Mouse (Mus musculus) MEL (cell line): ENCODE measurements around the gene Slc44a1. TPM values are rescaled to one million over a fixed set of nuclear protein-coding genes. Genes with fewer than 3 reads are reported as not detected.

ENCODE experiments used
- DNase-seq: peaks from one replicate; pipeline ENCODE4 v3.0.0; 2011; ENCODE audit warnings: low read depth, low spot score
- H3K27ac ChIP-seq: 2 replicates; pipeline ENCODE4 v1.5.1; 2012; ENCODE audit warnings: low read depth, mild to moderate bottlenecking, control low read depth, low read length, moderate library complexity; ENCODE audit not compliant: control insufficient read depth
- H3K27me3 ChIP-seq, 2 experiments: fragments of 150-350 bp in 1 of 2; sonication (generic) in 1 of 2; 2 replicates each; pipeline ENCODE4 v1.6.1; 2012; ENCODE audit warnings: low read length in 2 of 2, mild to moderate bottlenecking in 2 of 2, improper control_type of control experiment in 1 of 2, moderate library complexity in 1 of 2; ENCODE audit not compliant: insufficient read depth in 2 of 2, control insufficient read depth in 1 of 2
- H3K36me3 ChIP-seq, 2 experiments: 2 replicates each; pipeline ENCODE4 v1.6.1; 2012 to 2014; ENCODE audit warnings: low read length in 2 of 2, improper control_type of control experiment in 1 of 2, inconsistent platforms in 1 of 2, mild to moderate bottlenecking in 1 of 2; ENCODE audit not compliant: insufficient read depth in 2 of 2, control insufficient read depth in 1 of 2
- H3K4me1 ChIP-seq, 2 experiments: fragments of 150-350 bp in 1 of 2; sonication (generic) in 1 of 2; 2 replicates each; pipeline ENCODE4 v1.6.1; 2012; ENCODE audit warnings: low read length in 2 of 2, improper control_type of control experiment in 1 of 2, mild to moderate bottlenecking in 1 of 2; ENCODE audit not compliant: insufficient read depth in 2 of 2, control insufficient read depth in 1 of 2
- H3K4me3 ChIP-seq, 2 experiments: fragments of 150-350 bp in 1 of 2; sonication (generic) in 1 of 2; 2 replicates each; pipeline ENCODE4 v1.5.1; 2012; ENCODE audit warnings: low read depth in 2 of 2, low read length in 2 of 2, mild to moderate bottlenecking in 2 of 2, moderate library complexity in 2 of 2, control low read depth in 1 of 2, improper control_type of control experiment in 1 of 2; ENCODE audit not compliant: control insufficient read depth in 1 of 2, insufficient read depth in 1 of 2
- H3K79me2 ChIP-seq: 2 replicates; pipeline ENCODE4 v1.6.1; 2012; ENCODE audit warnings: mild to moderate bottlenecking, low read length, moderate library complexity; ENCODE audit not compliant: control insufficient read depth, poor library complexity, insufficient read depth
- H3K9ac ChIP-seq: 2 replicates; pipeline ENCODE4 v1.6.1; 2012; ENCODE audit warnings: low read depth, mild to moderate bottlenecking, control low read depth, low read length, moderate library complexity; ENCODE audit not compliant: control insufficient read depth, poor library complexity, severe bottlenecking
- H3K9me3 ChIP-seq: fragments of 150-350 bp; sonication (generic); replicated peaks from 2 replicates; pipeline ENCODE4 v1.6.1; 2012; ENCODE audit warnings: mild to moderate bottlenecking, low read length, improper control_type of control experiment, moderate library complexity; ENCODE audit not compliant: insufficient read depth
- CHD2 ChIP-seq: IDR thresholded peaks from 2 replicates; pipeline ENCODE4 v1.6.1; 2011; ENCODE audit warnings: low read length, improper control_type of control experiment
- CTCF ChIP-seq, 3 experiments: IDR thresholded peaks in 2 of 3; conservative IDR thresholded peaks in 1 of 3; 2 replicates each; pipeline ENCODE4 v1.5.1; 2011 to 2012; ENCODE audit warnings: low read length in 3 of 3, low read depth in 2 of 3, mild to moderate bottlenecking in 2 of 3, improper control_type of control experiment in 1 of 3, inconsistent platforms in 1 of 3, mixed read lengths in 1 of 3, moderate library complexity in 1 of 3; ENCODE audit not compliant: control insufficient read depth in 1 of 3, insufficient read depth in 1 of 3, poor library complexity in 1 of 3, severe bottlenecking in 1 of 3
- E2F4 ChIP-seq: IDR thresholded peaks from 2 replicates; pipeline ENCODE4 v1.6.1; 2011; ENCODE audit warnings: low read depth, low read length, improper control_type of control experiment, borderline replicate concordance
- ELF1 ChIP-seq: IDR thresholded peaks from 2 replicates; pipeline ENCODE4 v1.6.1; 2014; ENCODE audit warnings: low read depth, mild to moderate bottlenecking, inconsistent platforms, low read length, improper control_type of control experiment, moderate library complexity
- ETS1 ChIP-seq: IDR thresholded peaks from 2 replicates; pipeline ENCODE4 v1.6.1; 2012; ENCODE audit warnings: low read depth, mild to moderate bottlenecking, inconsistent platforms, low read length, improper control_type of control experiment, moderate library complexity
- GATA1 ChIP-seq: IDR thresholded peaks from 2 replicates; pipeline ENCODE4 v1.6.1; 2011; ENCODE audit warnings: low read depth, low read length, improper control_type of control experiment
- HCFC1 ChIP-seq: IDR thresholded peaks from 2 replicates; pipeline ENCODE4 v1.6.1; 2012; ENCODE audit warnings: low read depth, mild to moderate bottlenecking, inconsistent platforms, low read length, improper control_type of control experiment, moderate library complexity
- JUND ChIP-seq: IDR thresholded peaks from 2 replicates; pipeline ENCODE4 v1.6.1; 2011; ENCODE audit warnings: low read depth, mild to moderate bottlenecking, improper control_type of control experiment, low read length
- KAT2A ChIP-seq: conservative IDR thresholded peaks from 2 replicates; pipeline ENCODE4 v1.6.1; 2012; ENCODE audit warnings: low read depth, low read length, improper control_type of control experiment, inconsistent platforms
- MAFK ChIP-seq: IDR thresholded peaks from 2 replicates; pipeline ENCODE4 v1.6.1; 2011; ENCODE audit warnings: low read depth, mild to moderate bottlenecking, low read length, improper control_type of control experiment, borderline replicate concordance
- MEF2A ChIP-seq: IDR thresholded peaks from 2 replicates; pipeline ENCODE4 v1.6.1; 2014; ENCODE audit warnings: low read depth, mild to moderate bottlenecking, inconsistent platforms, low read length, improper control_type of control experiment; ENCODE audit not compliant: poor library complexity, insufficient replicate concordance, severe bottlenecking; ENCODE audit errors: extremely low read depth
- NELFE ChIP-seq: IDR thresholded peaks from 2 replicates; pipeline ENCODE4 v1.6.1; 2011; ENCODE audit warnings: low read depth, low read length, improper control_type of control experiment
- POLR2A ChIP-seq, 2 experiments: IDR thresholded peaks; 2 replicates each; pipeline ENCODE4 v1.6.1; 2011 to 2012; ENCODE audit warnings: low read length in 2 of 2, mild to moderate bottlenecking in 2 of 2, control low read depth in 1 of 2, improper control_type of control experiment in 1 of 2, low read depth in 1 of 2, moderate library complexity in 1 of 2; ENCODE audit not compliant: control insufficient read depth in 1 of 2, insufficient read depth in 1 of 2, poor library complexity in 1 of 2
- POLR2AphosphoS2 ChIP-seq: IDR thresholded peaks from 2 replicates; pipeline ENCODE4 v1.6.1; 2011; ENCODE audit warnings: low read length, improper control_type of control experiment
- POLR2AphosphoS5 ChIP-seq: IDR thresholded peaks from 2 replicates; pipeline ENCODE4 v1.6.1; 2012; ENCODE audit warnings: low read depth, borderline replicate concordance, mild to moderate bottlenecking, inconsistent platforms, low read length, moderate library complexity, mixed read lengths
- RCOR1 ChIP-seq: IDR thresholded peaks from 2 replicates; pipeline ENCODE4 v1.6.1; 2012; ENCODE audit warnings: low read depth, mild to moderate bottlenecking, inconsistent platforms, low read length, improper control_type of control experiment
- SIN3A ChIP-seq: IDR thresholded peaks from 2 replicates; pipeline ENCODE4 v1.6.1; 2012; ENCODE audit warnings: low read length, improper control_type of control experiment, inconsistent platforms
- SMC3 ChIP-seq: IDR thresholded peaks from 2 replicates; pipeline ENCODE4 v1.6.1; 2011; ENCODE audit warnings: low read depth, low read length, improper control_type of control experiment
- UBTF ChIP-seq: IDR thresholded peaks from 2 replicates; pipeline ENCODE4 v1.6.1; 2012; ENCODE audit warnings: low read depth, mild to moderate bottlenecking, inconsistent platforms, low read length, improper control_type of control experiment, moderate library complexity, borderline replicate concordance; ENCODE audit not compliant: insufficient read depth
- USF2 ChIP-seq, 2 experiments: IDR thresholded peaks; 2 replicates each; pipeline ENCODE4 v1.6.1; 2011 to 2012; ENCODE audit warnings: improper control_type of control experiment in 2 of 2, low read length in 2 of 2, borderline replicate concordance in 1 of 2, inconsistent platforms in 1 of 2, low read depth in 1 of 2, mild to moderate bottlenecking in 1 of 2; ENCODE audit not compliant: insufficient read depth in 1 of 2
- ZC3H11A ChIP-seq: IDR thresholded peaks from 2 replicates; pipeline ENCODE4 v1.6.1; 2012; ENCODE audit warnings: low read depth, mild to moderate bottlenecking, inconsistent platforms, low read length, improper control_type of control experiment
- ZMIZ1 ChIP-seq: IDR thresholded peaks from 2 replicates; pipeline ENCODE4 v1.6.1; 2012; ENCODE audit warnings: low read depth, mild to moderate bottlenecking, inconsistent platforms, low read length, improper control_type of control experiment, moderate library complexity
- polyA plus RNA-seq, 2 experiments: library from polyadenylated mRNA; stranded (reverse) in 1 of 2; unstranded in 1 of 2; fragments of >175 nt in 1 of 2; fragments of >200 nt in 1 of 2; gene quantifications; 2 replicates each; pipeline versions ENCODE4 v1.2.1 to v1.2.4; 2012; ENCODE audit warnings: low replicate concordance in 2 of 2, low read depth in 1 of 2; ENCODE audit not compliant: insufficient read length in 2 of 2, insufficient read depth in 1 of 2, missing spikeins in 1 of 2
- total RNA-seq: library from RNA; depleted of rRNA; stranded (reverse); fragments of 300-350 nt; gene quantifications from 2 replicates; pipeline ENCODE4 v1.2.3, GENCODE M21; 2012

Slc44a1 gene
- total and polyA plus RNA-seq, 3 experiments: 9.6 to 10.6 TPM; not detected in 1

GRCm38 (mm10) chr4:53502764-53503163 is 62.6 kb downstream of the Slc44a1 start:
- H3K36me3 ChIP-seq: no peaks in the 10 kb centered on the region
- no peak overlapping the region for H3K27ac ChIP-seq
- H3K9me3 ChIP-seq: no peaks in the 10 kb centered on the region
- TF ChIP-seq ZC3H11A (no peak), MAFK (no peak), ETS1 (no peak)
- TF ChIP-seq, all 39 proteins: peak for 0
- no peak overlapping the region for H3K4me3 ChIP-seq
- H3K4me1 ChIP-seq: no peaks in the 10 kb centered on the region
- no peaks in the 10 kb centered on the region for H3K27me3 ChIP-seq
- H3K9ac ChIP-seq: no peak overlapping the region
- no peaks in the 10 kb centered on the region for H3K79me2 ChIP-seq
- DNase-seq: no peak

- H3K27ac ChIP-seq: no peak overlapping the region
- H3K27me3 ChIP-seq: no peaks in the 10 kb centered on the region
- no peaks in the 10 kb centered on the region for H3K9me3 ChIP-seq
- no peak overlapping the region for H3K9ac ChIP-seq
- no peak for DNase-seq
- no peak for TF ChIP-seq E2F4
- TF ChIP-seq GATA1: no peak
- no peak for TF ChIP-seq RCOR1
- no peak for TF ChIP-seq POLR2AphosphoS2
- TF ChIP-seq MEF2A: no peak
- no peak for TF ChIP-seq NELFE
- TF ChIP-seq POLR2A (IDR thresholded peaks at IDR 0.05; ENCODE audit: control insufficient read depth in 1 of 2, insufficient read depth in 1 of 2, low read depth in 1 of 2, low read length in 2 of 2, poor library complexity in 1 of 2): no peak
- no peak for TF ChIP-seq CHD2
- no peak for TF ChIP-seq HCFC1
- no peak for TF ChIP-seq USF2 (IDR thresholded peaks at IDR 0.05; ENCODE audit: borderline replicate concordance in 1 of 2, insufficient read depth in 1 of 2, low read depth in 1 of 2, low read length in 2 of 2)
- TF ChIP-seq ETS1: no peak
- no peak for TF ChIP-seq JUND
- TF ChIP-seq ZMIZ1: no peak
- no peak for TF ChIP-seq ELF1
- no peak for TF ChIP-seq POLR2AphosphoS5
- no peak for TF ChIP-seq SMC3
- TF ChIP-seq CTCF (IDR thresholded peaks at IDR 0.05 in 2 of 3, conservative IDR thresholded peaks at IDR 0.05 in 1 of 3; ENCODE audit: control insufficient read depth in 1 of 3, insufficient read depth in 1 of 3, low read depth in 2 of 3, low read length in 3 of 3, poor library complexity in 1 of 3, severe bottlenecking in 1 of 3): no peak
- TF ChIP-seq SIN3A: no peak
- TF ChIP-seq UBTF: no peak
- TF ChIP-seq KAT2A: no peak
- TF ChIP-seq, all 39 proteins: peak for 0
- Histone ChIP-seq H3K4me3 (no peak overlapping the region), H3K79me2 (no peaks in the 10 kb centered on the region), H3K4me1 (peaks cover 3 to 5% of the 10 kb centered on the region in 2 experiments; a peak in 3 of 4 replicates), H3K36me3 (no peaks in the 10 kb centered on the region; a peak in 1 of 4 replicates)
These were observed 72.1 kb downstream of the Slc44a1 start for GRCm38 (mm10) chr4:53512131-53512916.
